ENCODE assay signal across 14 mouse cellular contexts in genomic region chr10:97422579-97422978, GRCm38 (mm10). TPM values are rescaled to one million over a fixed set of nuclear protein-coding genes. Genes with fewer than 3 reads are reported as not detected.
"Had no signal": no experiment of that assay in that cellular context is flagged by ENCODE, and none has a peak within 500 bp of the region (broad histone marks: within the 10 kb centered on the region; RNA-seq: fewer than 3 reads in every experiment).

No protein-coding gene starts in this region.

- H3K9ac ChIP-seq: liver, embryonic 13.5 days; liver, postnatal 0 days; midbrain, embryonic 13.5 days; neural tube, embryonic 12.5 days had no signal

- H3K27ac ChIP-seq: layer of hippocampus, adult 2 months; liver, embryonic 13.5 days; midbrain, embryonic 13.5 days; neural tube, embryonic 12.5 days had no signal

- DNase-seq: kidney, adult 9 months; kidney, postnatal 10 days; kidney, postnatal 4 days; left cerebral cortex, postnatal 4 days; liver; liver, embryonic 13.5 days; liver, postnatal 0 days; lung, postnatal 36 days; thymus, postnatal 36 days had no signal

- H3K27me3 ChIP-seq: liver, embryonic 13.5 days; midbrain, embryonic 13.5 days; neural tube, embryonic 12.5 days had no signal

- H3K9me3 ChIP-seq: liver, embryonic 13.5 days; midbrain, embryonic 13.5 days; neural tube, embryonic 12.5 days had no signal

- H3K4me3 ChIP-seq: layer of hippocampus, adult 2 months; liver, embryonic 13.5 days; midbrain, embryonic 13.5 days; neural tube, embryonic 12.5 days had no signal

- ATAC-seq: liver, postnatal 0 days; midbrain, embryonic 13.5 days had no signal

- H3K4me1 ChIP-seq: liver, embryonic 13.5 days; neural tube, embryonic 12.5 days had no signal

- H3K36me3 ChIP-seq: liver, embryonic 13.5 days; midbrain, embryonic 13.5 days; neural tube, embryonic 12.5 days had no signal

- H3K4me2 ChIP-seq: liver, embryonic 13.5 days; midbrain, embryonic 13.5 days; neural tube, embryonic 12.5 days had no signal

RNA-seq across cellular contexts. Expression of gene Dcn, which starts 56.8 kb away (rescaled TPM):
- total RNA-seq: megakaryocyte progenitor cell, adult 5-6 weeks; monocyte, adult 5-6 weeks had no signal
